Mouse (Mus musculus): Measurements from ENCODE around the gene Stub1. TPM values are rescaled to one million over a fixed set of nuclear protein-coding genes. Genes with fewer than 3 reads are reported as not detected.

Gene Stub1
- polyA plus RNA-seq (2014; fragmentation: Illumina TruSeq; extraction: RNeasy Lipid Tissue Mini Kit (QIAGEN cat#74804); ENCODE audit: low replicate concordance): 4.2 TPM

GRCm38 (mm10) chr17:25833291-25833663, at the start of gene Stub1:
TSS of gene Stub1 (minus strand) at chr17:25833404.

GRCm38 (mm10) chr17:25880196-25880910, 47.1 kb upstream of the Stub1 start, which contains the start of gene Wfikkn1:
TSS of gene Wfikkn1 (minus strand) at chr17:25880858.

GRCm38 (mm10) chr17:25874721-25875170, 41.5 kb upstream of the Stub1 start, which contains the start of gene Mettl26:
TSS of gene Mettl26 (plus strand) at chr17:25875074.

GRCm38 (mm10) chr17:25868601-25869191, 35.5 kb upstream of the Stub1 start, which contains the start of gene Mcrip2:
TSS of gene Mcrip2 (minus strand) at chr17:25868764.

GRCm38 (mm10) chr17:25860832-25861703, 27.9 kb upstream of the Stub1 start, which contains the start of gene Wdr90:
TSS of gene Wdr90 (minus strand) at chr17:25861501.

GRCm38 (mm10) chr17:25844396-25844901, 11.2 kb upstream of the Stub1 start, which contains the start of gene Rhot2:
TSS of gene Rhot2 (minus strand) at chr17:25844851.

GRCm38 (mm10) chr17:25841117-25841880, 8.1 kb upstream of the Stub1 start, which contains the start of gene Gm20683:
TSS of gene Gm20683 (minus strand) at chr17:25841763.

GRCm38 (mm10) chr17:25837076-25837410, 3.8 kb upstream of the Stub1 start, which contains the start of gene Rhbdl1:
TSS of gene Rhbdl1 (minus strand) at chr17:25837295.

GRCm38 (mm10) chr17:25828712-25829557, 4.3 kb downstream of the Stub1 start, which contains the start of gene Jmjd8:
TSS of gene Jmjd8 (plus strand) at chr17:25828867.

GRCm38 (mm10) chr17:25823452-25823851, 9.8 kb downstream of the Stub1 start, which contains the start of gene Wdr24:
TSS of gene Wdr24 (plus strand) at chr17:25823627.

GRCm38 (mm10) chr17:25808789-25809605, 24.2 kb downstream of the Stub1 start, which contains the start of gene Fbxl16:
TSS of gene Fbxl16 (plus strand) at chr17:25809085.

DNA sequence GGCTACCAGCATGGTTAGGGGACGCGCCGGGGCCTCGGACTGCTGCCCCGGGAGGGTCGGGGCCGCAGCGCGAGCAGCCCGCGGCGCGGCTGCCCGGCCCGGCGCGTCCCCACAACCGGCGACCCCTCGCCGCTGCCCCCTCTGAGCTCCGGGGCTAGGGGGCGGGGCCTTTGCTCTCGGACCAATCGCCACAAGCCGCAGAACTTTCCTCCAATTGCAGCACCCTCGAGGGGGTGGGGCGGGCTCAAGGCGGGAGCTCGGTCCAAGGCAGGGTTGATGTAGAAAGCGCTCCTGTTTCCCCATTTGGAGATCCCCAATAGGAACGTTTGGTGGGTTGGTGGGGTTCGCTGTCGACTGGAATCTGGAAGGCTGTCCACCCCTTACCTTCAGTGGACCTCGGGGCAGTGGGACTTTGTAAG, 36.2 kb downstream of the Stub1 start, which contains the start of gene Metrn:
TSS of gene Metrn (minus strand) at position 186 of the 419 bp plus-strand sequence.

GRCm38 (mm10) chr17:25795609-25796092, 37.6 kb downstream of the Stub1 start, which contains the start of gene AC134908.4:
TSS of gene AC134908.4 (minus strand) at chr17:25795659.

GRCm38 (mm10) chr17:25792615-25793014, 40.6 kb downstream of the Stub1 start, which contains the start of gene Fam173a:
TSS of gene Fam173a (minus strand) at chr17:25792901.

GRCm38 (mm10) chr17:25786280-25786679, 46.9 kb downstream of the Stub1 start, which contains the start of gene Ccdc78:
TSS of gene Ccdc78 (plus strand) at chr17:25786580.

DNA sequence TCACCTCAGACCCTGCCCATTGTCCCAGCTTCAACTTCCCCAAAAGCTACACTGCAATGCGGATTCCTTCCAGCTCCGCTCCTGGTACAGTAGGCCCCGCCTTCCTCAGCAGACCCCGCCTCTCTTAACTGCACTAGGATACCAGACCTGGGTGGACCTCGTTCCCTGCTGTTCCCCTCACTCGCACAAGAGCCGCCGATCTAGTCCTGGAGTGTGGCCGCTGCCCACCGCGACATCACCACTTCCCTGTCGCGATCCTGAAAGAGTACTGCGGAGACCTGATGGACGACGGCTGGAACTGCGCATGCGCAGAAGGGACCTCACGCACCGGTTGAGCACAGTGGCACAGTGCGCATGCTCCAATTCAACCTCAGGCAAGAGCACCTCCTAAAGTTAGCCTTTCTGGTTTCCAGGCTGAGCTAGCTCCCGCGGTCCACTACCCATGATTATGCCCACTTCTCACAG, 47.9 kb downstream of the Stub1 start, which contains the start of gene Haghl:
TSS of gene Haghl (minus strand) at position 393 of the 465 bp plus-strand sequence.

All from small intestine, adult 10 weeks (tissue).